Mouse (Mus musculus) olfactory bulb, adult 2 months (tissue): ENCODE data around the gene Hectd4.

ENCODE experiments used
- CTCF ChIP-seq: fragments of 200-500 bp; IDR thresholded peaks from 2 replicates; pipeline ENCODE4 v1.5.1; 2012; ENCODE audit warnings: low read depth, mild to moderate bottlenecking, low read length, moderate library complexity; ENCODE audit not compliant: insufficient read depth
- POLR2A ChIP-seq: fragments of 200-500 bp; IDR thresholded peaks from 2 replicates; pipeline ENCODE4 v1.6.1; 2012; ENCODE audit warnings: mild to moderate bottlenecking, low read depth, low read length, moderate library complexity; ENCODE audit not compliant: insufficient read depth

DNA sequence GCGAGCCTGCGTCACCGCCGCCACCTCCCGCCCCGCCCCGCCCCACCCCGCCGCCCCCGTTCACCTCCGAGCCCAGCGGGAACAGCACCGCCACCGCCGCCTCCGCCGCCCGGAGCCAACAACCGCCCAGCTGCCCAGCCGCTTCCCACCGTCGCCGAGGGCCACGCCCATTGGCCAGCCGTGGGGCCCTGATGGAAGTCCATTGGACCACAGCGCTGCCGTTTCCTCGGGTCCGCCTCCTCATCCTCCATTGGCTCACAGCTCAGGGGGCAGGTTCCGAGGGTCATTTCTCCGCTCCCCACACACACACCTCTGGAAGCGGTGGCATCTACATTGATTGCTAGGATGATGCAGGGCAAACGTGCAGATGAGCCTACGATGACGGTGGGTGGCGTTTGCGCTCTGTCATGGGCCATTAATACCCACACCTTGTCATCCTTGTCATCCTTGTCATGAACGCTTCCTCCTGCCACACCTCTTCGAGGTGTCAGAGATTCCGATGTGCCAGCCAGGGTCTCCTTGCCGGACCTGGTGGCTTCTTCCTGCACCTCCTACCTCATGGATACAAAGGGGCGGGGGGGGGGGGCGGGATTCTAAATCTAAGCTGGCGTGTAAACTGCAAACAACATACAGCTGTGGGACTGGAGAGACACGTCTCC lies 165.6 kb downstream of the Hectd4 start, which contains the start of gene Trafd1:
- TF ChIP-seq CTCF (no peak), POLR2A (peak; percentile 46; the same call in 1 of the 2 replicates)
